Mouse (Mus musculus): ENCODE data around the gene Lrwd1. TPM values are rescaled to one million over a fixed set of nuclear protein-coding genes. Genes with fewer than 3 reads are reported as not detected.

The Lrwd1 gene
- polyA plus RNA-seq (2015; fragmentation: Nextera tagmentation; extraction: Ambion mirVana), result 44.6 and 45.4 TPM in 2 replicates

GRCm38 (mm10) chr5:136135571-136136291 is at the start of gene Lrwd1, which contains the start of gene Alkbh4:
Gene Lrwd1 (minus strand): TSS chr5:136136074.
Gene Alkbh4 (plus strand): TSS chr5:136136146.
- H3K9me3 ChIP-seq, result no peaks in the 10 kb centered on the region
- peak within 1 kb of the TSS; percentile 82 for H3K9ac ChIP-seq
- peak within 1 kb of the TSS; percentile 15; the same call in 1 of the 2 replicates for H3K27ac ChIP-seq
- peak within 1 kb of the TSS; percentile 86 for H3K4me2 ChIP-seq (replicated peaks)
- under 1% methylated on average over 60 of the region's 60 CpGs for WGBS
- H3K4me3 ChIP-seq, result peak within 1 kb of the TSS; percentile 78
- ATAC-seq (ENCODE audit: low FRiP score, low read depth), result peak; percentile 94
- peaks cover 56% of the 10 kb centered on the region for H3K36me3 ChIP-seq
- no peaks in the 10 kb centered on the region for H3K27me3 ChIP-seq
- H3K4me1 ChIP-seq, result peaks cover 20% of the 10 kb centered on the region

- Histone ChIP-seq H3K4me2 (replicated peaks) (no peak overlapping the region), H3K9ac (no peak overlapping the region), H3K9me3 (no peaks in the 10 kb centered on the region), H3K27ac (no peak overlapping the region), H3K4me3 (no peak overlapping the region), H3K27me3 (no peaks in the 10 kb centered on the region), H3K36me3 (peaks cover 91% of the 10 kb centered on the region), H3K4me1 (no peaks in the 10 kb centered on the region)
- ATAC-seq (ENCODE audit: low FRiP score, low read depth), result no peak
- 90% methylated on average over 7 of the region's 7 CpGs for WGBS
These were observed 47.9 kb upstream of the Lrwd1 start for GRCm38 (mm10) chr5:136183766-136184165.

GRCm38 (mm10) chr5:136182830-136183229 is 47.0 kb upstream of the Lrwd1 start:
- 95% methylated on average over 4 of the region's 4 CpGs for WGBS
- H3K4me2 ChIP-seq (replicated peaks), result no peak overlapping the region
- H3K9me3 ChIP-seq, result no peaks in the 10 kb centered on the region
- H3K27ac ChIP-seq, result no peak overlapping the region
- no peaks in the 10 kb centered on the region for H3K4me1 ChIP-seq
- H3K36me3 ChIP-seq, result peaks cover 91% of the 10 kb centered on the region
- H3K4me3 ChIP-seq, result no peak overlapping the region
- no peak for ATAC-seq (ENCODE audit: low FRiP score, low read depth)
- no peak overlapping the region for H3K9ac ChIP-seq
- no peaks in the 10 kb centered on the region for H3K27me3 ChIP-seq

- no peak overlapping the region for H3K27ac ChIP-seq
- no peak overlapping the region for H3K9ac ChIP-seq
- H3K4me2 ChIP-seq (replicated peaks), result no peak overlapping the region
- ATAC-seq (ENCODE audit: low FRiP score, low read depth), result no peak
- no peak overlapping the region for H3K4me3 ChIP-seq
- H3K36me3 ChIP-seq, result peaks cover 94% of the 10 kb centered on the region
- H3K4me1 ChIP-seq, result no peaks in the 10 kb centered on the region
- H3K27me3 ChIP-seq, result no peaks in the 10 kb centered on the region
- H3K9me3 ChIP-seq, result no peaks in the 10 kb centered on the region
- 89% methylated on average over 6 of the region's 6 CpGs for WGBS
These were observed 46.2 kb upstream of the Lrwd1 start for GRCm38 (mm10) chr5:136182049-136182448.

GRCm38 (mm10) chr5:136181197-136181596 is 45.3 kb upstream of the Lrwd1 start:
- ATAC-seq (ENCODE audit: low FRiP score, low read depth), result no peak
- WGBS, result 90% methylated on average over 6 of the region's 6 CpGs
- Histone ChIP-seq H3K27ac (no peak overlapping the region), H3K4me2 (replicated peaks) (no peak overlapping the region), H3K9ac (no peak overlapping the region), H3K4me3 (no peak overlapping the region), H3K9me3 (no peaks in the 10 kb centered on the region), H3K4me1 (no peaks in the 10 kb centered on the region), H3K27me3 (no peaks in the 10 kb centered on the region), H3K36me3 (peaks cover 88% of the 10 kb centered on the region)

- no peak for ATAC-seq (ENCODE audit: low FRiP score, low read depth)
- Histone ChIP-seq H3K9me3 (no peaks in the 10 kb centered on the region), H3K27me3 (no peaks in the 10 kb centered on the region), H3K36me3 (peaks cover 73% of the 10 kb centered on the region), H3K4me2 (replicated peaks) (no peak overlapping the region), H3K4me3 (no peak overlapping the region), H3K27ac (no peak overlapping the region), H3K4me1 (no peaks in the 10 kb centered on the region), H3K9ac (no peak overlapping the region)
- WGBS, result 56% methylated on average over 5 of the region's 5 CpGs
These were observed 43.7 kb upstream of the Lrwd1 start for GRCm38 (mm10) chr5:136179594-136179993.

- Histone ChIP-seq H3K36me3 (peaks cover 20% of the 10 kb centered on the region), H3K9me3 (no peaks in the 10 kb centered on the region), H3K27me3 (0 out of 2 replicates have a peak, but pooled peaks cover 6% of the 10 kb centered on the region), H3K4me2 (replicated peaks) (no peak overlapping the region), H3K4me1 (peaks cover 14% of the 10 kb centered on the region), H3K4me3 (no peak overlapping the region), H3K9ac (no peak overlapping the region), H3K27ac (no peak overlapping the region)
- WGBS, result 56% methylated on average over 9 of the region's 9 CpGs
- ATAC-seq (ENCODE audit: low FRiP score, low read depth), result no peak
These were observed 38.0 kb upstream of the Lrwd1 start for GRCm38 (mm10) chr5:136173606-136174463.

GRCm38 (mm10) chr5:136172939-136173338 is 37.1 kb upstream of the Lrwd1 start:
- H3K9me3 ChIP-seq, result peaks cover 4% of the 10 kb centered on the region; the same call in 1 of the 2 replicates
- no peak overlapping the region for H3K4me3 ChIP-seq
- H3K36me3 ChIP-seq, result peaks cover 15% of the 10 kb centered on the region
- no peak overlapping the region for H3K4me2 ChIP-seq (replicated peaks)
- peaks cover 14% of the 10 kb centered on the region for H3K4me1 ChIP-seq
- H3K9ac ChIP-seq, result no peak overlapping the region
- 0 out of 2 replicates have a peak, but pooled peaks cover 6% of the 10 kb centered on the region for H3K27me3 ChIP-seq
- WGBS, result 70% methylated on average over 9 of the region's 9 CpGs
- no peak overlapping the region for H3K27ac ChIP-seq
- no peak for ATAC-seq (ENCODE audit: low FRiP score, low read depth)

- no peak overlapping the region for H3K27ac ChIP-seq
- no peak for ATAC-seq (ENCODE audit: low FRiP score, low read depth)
These were observed 35.8 kb upstream of the Lrwd1 start for GRCm38 (mm10) chr5:136171363-136172341.

GRCm38 (mm10) chr5:136170512-136171362 is 34.9 kb upstream of the Lrwd1 start, which contains the start of gene Orai2:
Gene Orai2 (minus strand): TSS chr5:136170713.
- Histone ChIP-seq H3K4me3 (peak within 1 kb of the TSS; percentile 59), H3K9me3 (peaks cover 6% of the 10 kb centered on the region; the same call in 1 of the 2 replicates), H3K9ac (peak within 1 kb of the TSS; percentile 77), H3K4me1 (peaks cover 14% of the 10 kb centered on the region), H3K36me3 (0 out of 2 replicates have a peak, but pooled peaks cover 12% of the 10 kb centered on the region), H3K27me3 (0 out of 2 replicates have a peak, but pooled peaks cover 6% of the 10 kb centered on the region), H3K4me2 (replicated peaks) (peak within 1 kb of the TSS; percentile 92), H3K27ac (no peak within 1 kb of the TSS; the same call in 1 of the 2 replicates)
- peak; percentile 90 for ATAC-seq (ENCODE audit: low FRiP score, low read depth)
- 4% methylated on average over 49 of the region's 49 CpGs for WGBS

More at GRCm38 (mm10) chr5:136171363-136172341, 35.8 kb upstream of the Lrwd1 start:
- H3K27me3 ChIP-seq, result 0 out of 2 replicates have a peak, but pooled peaks cover 6% of the 10 kb centered on the region
- WGBS, result 36% methylated on average over 17 of the region's 17 CpGs
- 0 out of 2 replicates have a peak, but pooled peaks cover 12% of the 10 kb centered on the region for H3K36me3 ChIP-seq
- peak overlapping the region; percentile 59 for H3K4me3 ChIP-seq
- H3K4me2 ChIP-seq (replicated peaks), result peak overlapping the region; percentile 92
- peak overlapping the region; percentile 77 for H3K9ac ChIP-seq
- peaks cover 14% of the 10 kb centered on the region for H3K4me1 ChIP-seq
- peaks cover 6% of the 10 kb centered on the region; the same call in 1 of the 2 replicates for H3K9me3 ChIP-seq
